Mouse (Mus musculus) neural tube, embryonic 12.5 days (tissue): Measurements from ENCODE around the gene Syt2. TPM values are rescaled to one million over a fixed set of nuclear protein-coding genes. Genes with fewer than 3 reads are reported as not detected.

Experiments used
- ATAC-seq: fragments of 200-750 bp; cut with Nextera tagmentation; 2 replicates; pipeline ENCODE4 v1.8.0; 2017; ENCODE audit warnings: low read depth, mild to moderate bottlenecking, moderate TSS enrichment, moderate library complexity; ENCODE audit not compliant: low FRiP score
- H3K27ac ChIP-seq: fragments of 300-500 bp; sonication (generic); 2 replicates; pipeline ENCODE4 v1.5.1; 2016
- H3K27me3 ChIP-seq: fragments of 300-500 bp; sonication (generic); replicated peaks from 2 replicates; pipeline ENCODE4 v1.6.1; 2016; ENCODE audit warnings: mild to moderate bottlenecking
- H3K36me3 ChIP-seq: fragments of 300-500 bp; sonication (generic); 2 replicates; pipeline ENCODE4 v1.6.1; 2016; ENCODE audit warnings: mild to moderate bottlenecking
- H3K4me1 ChIP-seq: fragments of 300-500 bp; sonication (generic); 2 replicates; pipeline ENCODE4 v1.6.1; 2016
- H3K4me2 ChIP-seq: fragments of 300-500 bp; sonication (generic); replicated peaks from 2 replicates; pipeline ENCODE4 v1.6.1; 2016; ENCODE audit warnings: mild to moderate bottlenecking
- H3K4me3 ChIP-seq: fragments of 300-500 bp; sonication (generic); 2 replicates; pipeline ENCODE4 v1.5.1; 2016
- H3K9ac ChIP-seq: fragments of 300-500 bp; sonication (generic); 2 replicates; pipeline ENCODE4 v1.6.1; 2016; ENCODE audit warnings: mild to moderate bottlenecking
- H3K9me3 ChIP-seq: fragments of 300-500 bp; sonication (generic); 2 replicates; pipeline ENCODE4 v1.6.1; 2016; ENCODE audit warnings: mild to moderate bottlenecking
- WGBS: fragments of 180-500 bp; shearing (Covaris S2); methylation state at CpG from one replicate; pipeline ENCODE4 v1.1.7; 2016; 5-methylcytosine and 5-hydroxymethylcytosine counted together
- polyA plus RNA-seq: library from polyadenylated mRNA; unstranded; fragments of >200 nt; fragmentation: Nextera tagmentation; extraction: Ambion mirVana; gene quantifications from 2 replicates; pipeline ENCODE4 v1.2.1, GENCODE M21; 2016

Syt2 gene
- 7.8 and 9.8 TPM in 2 replicates for polyA plus RNA-seq

GRCm38 (mm10) chr1:134646261-134646962 is at the start of gene Syt2:
TSS of gene Syt2 (plus strand) at chr1:134646677.
- peak within 1 kb of the TSS; percentile 43 for H3K4me3 ChIP-seq
- no peak within 1 kb of the TSS for H3K27ac ChIP-seq
- peaks cover 14% of the 10 kb centered on the region for H3K4me1 ChIP-seq
- H3K27me3 ChIP-seq, result peaks cover 65% of the 10 kb centered on the region
- WGBS, result under 1% methylated on average over 62 of the region's 63 CpGs
- peak within 1 kb of the TSS; percentile 49 for H3K9ac ChIP-seq
- peak; percentile 61 for ATAC-seq
- no peaks in the 10 kb centered on the region for H3K9me3 ChIP-seq
- no peaks in the 10 kb centered on the region for H3K36me3 ChIP-seq
- H3K4me2 ChIP-seq, result peak within 1 kb of the TSS; percentile 86

- Histone ChIP-seq H3K4me2 (no peak overlapping the region), H3K4me3 (no peak overlapping the region), H3K27me3 (no peaks in the 10 kb centered on the region), H3K27ac (no peak overlapping the region), H3K9ac (no peak overlapping the region), H3K9me3 (no peaks in the 10 kb centered on the region), H3K36me3 (peaks cover 76% of the 10 kb centered on the region), H3K4me1 (no peaks in the 10 kb centered on the region)
- 94% methylated on average over 9 of the region's 9 CpGs for WGBS
- ATAC-seq, result no peak
Measured at GRCm38 (mm10) chr1:134597339-134598054, 49.0 kb upstream of the Syt2 start.

GRCm38 (mm10) chr1:134604086-134604485 is 42.4 kb upstream of the Syt2 start:
- Histone ChIP-seq H3K36me3 (peaks cover 72% of the 10 kb centered on the region), H3K9ac (no peak overlapping the region), H3K4me3 (no peak overlapping the region), H3K4me1 (no peaks in the 10 kb centered on the region), H3K4me2 (no peak overlapping the region), H3K27me3 (no peaks in the 10 kb centered on the region), H3K9me3 (no peaks in the 10 kb centered on the region), H3K27ac (no peak overlapping the region)
- no peak for ATAC-seq
- 100% methylated on average over 2 of the region's 2 CpGs for WGBS

- Histone ChIP-seq H3K9me3 (no peaks in the 10 kb centered on the region), H3K9ac (no peak overlapping the region), H3K27me3 (no peaks in the 10 kb centered on the region), H3K27ac (no peak overlapping the region), H3K36me3 (peaks cover 69% of the 10 kb centered on the region), H3K4me1 (no peaks in the 10 kb centered on the region), H3K4me2 (no peak overlapping the region), H3K4me3 (no peak overlapping the region)
- no peak for ATAC-seq
- 88% methylated on average over 8 of the region's 8 CpGs for WGBS
Measured at GRCm38 (mm10) chr1:134605670-134606069, 40.8 kb upstream of the Syt2 start.

- WGBS, result 97% methylated on average over 2 of the region's 2 CpGs
- Histone ChIP-seq H3K27me3 (no peaks in the 10 kb centered on the region), H3K4me1 (no peaks in the 10 kb centered on the region), H3K36me3 (peaks cover 67% of the 10 kb centered on the region), H3K9ac (no peak overlapping the region), H3K4me3 (no peak overlapping the region), H3K9me3 (no peaks in the 10 kb centered on the region), H3K4me2 (no peak overlapping the region), H3K27ac (no peak overlapping the region)
- no peak for ATAC-seq
Measured at GRCm38 (mm10) chr1:134606381-134606780, 40.1 kb upstream of the Syt2 start.

GRCm38 (mm10) chr1:134607279-134607678 is 39.2 kb upstream of the Syt2 start:
- H3K4me2 ChIP-seq, result no peak overlapping the region
- H3K27ac ChIP-seq, result no peak overlapping the region
- no peak overlapping the region for H3K4me3 ChIP-seq
- H3K36me3 ChIP-seq, result peaks cover 66% of the 10 kb centered on the region
- no peak for ATAC-seq
- H3K4me1 ChIP-seq, result no peaks in the 10 kb centered on the region
- 73% methylated on average over 1 of the region's 1 CpGs for WGBS
- no peaks in the 10 kb centered on the region for H3K9me3 ChIP-seq
- no peak overlapping the region for H3K9ac ChIP-seq
- H3K27me3 ChIP-seq, result no peaks in the 10 kb centered on the region

- WGBS, result 27% methylated on average over 4 of the region's 4 CpGs
- H3K27me3 ChIP-seq, result no peaks in the 10 kb centered on the region
Measured at GRCm38 (mm10) chr1:134609172-134609571, 37.3 kb upstream of the Syt2 start.

GRCm38 (mm10) chr1:134614554-134614953 is 31.9 kb upstream of the Syt2 start:
- 97% methylated on average over 5 of the region's 5 CpGs for WGBS
- H3K36me3 ChIP-seq, result peaks cover 71% of the 10 kb centered on the region

More at GRCm38 (mm10) chr1:134609172-134609571, 37.3 kb upstream of the Syt2 start:
- H3K4me1 ChIP-seq, result no peaks in the 10 kb centered on the region
- no peaks in the 10 kb centered on the region for H3K9me3 ChIP-seq
- H3K9ac ChIP-seq, result no peak overlapping the region
- H3K36me3 ChIP-seq, result peaks cover 73% of the 10 kb centered on the region
- no peak for ATAC-seq
- no peak overlapping the region for H3K4me2 ChIP-seq
- no peak overlapping the region for H3K4me3 ChIP-seq
- H3K27ac ChIP-seq, result no peak overlapping the region

GRCm38 (mm10) chr1:134614988-134615387 is 31.5 kb upstream of the Syt2 start:
- WGBS, result 97% methylated on average over 2 of the region's 2 CpGs
- H3K36me3 ChIP-seq, result peaks cover 75% of the 10 kb centered on the region
- no peak for ATAC-seq

More at GRCm38 (mm10) chr1:134614554-134614953, 31.9 kb upstream of the Syt2 start:
- H3K9me3 ChIP-seq, result no peaks in the 10 kb centered on the region
- H3K4me1 ChIP-seq, result no peaks in the 10 kb centered on the region
- H3K4me2 ChIP-seq, result no peak overlapping the region
- no peak overlapping the region for H3K4me3 ChIP-seq
- no peak overlapping the region for H3K27ac ChIP-seq
- ATAC-seq, result no peak
- H3K9ac ChIP-seq, result no peak overlapping the region
- H3K27me3 ChIP-seq, result no peaks in the 10 kb centered on the region

GRCm38 (mm10) chr1:134617656-134618055 is 28.8 kb upstream of the Syt2 start:
- Histone ChIP-seq H3K9me3 (no peaks in the 10 kb centered on the region), H3K27me3 (no peaks in the 10 kb centered on the region), H3K4me3 (no peak overlapping the region), H3K36me3 (peaks cover 84% of the 10 kb centered on the region), H3K4me1 (no peaks in the 10 kb centered on the region), H3K4me2 (no peak overlapping the region), H3K9ac (no peak overlapping the region), H3K27ac (no peak overlapping the region)
- no peak for ATAC-seq
- 88% methylated on average over 9 of the region's 9 CpGs for WGBS

More at GRCm38 (mm10) chr1:134614988-134615387, 31.5 kb upstream of the Syt2 start:
- H3K9ac ChIP-seq, result no peak overlapping the region
- no peaks in the 10 kb centered on the region for H3K4me1 ChIP-seq
- no peak overlapping the region for H3K4me2 ChIP-seq
- H3K27me3 ChIP-seq, result no peaks in the 10 kb centered on the region
- H3K9me3 ChIP-seq, result no peaks in the 10 kb centered on the region
- no peak overlapping the region for H3K27ac ChIP-seq
- no peak overlapping the region for H3K4me3 ChIP-seq

GRCm38 (mm10) chr1:134625325-134625724 is 21.2 kb upstream of the Syt2 start:
- no peak for ATAC-seq
- WGBS, result 91% methylated on average over 4 of the region's 4 CpGs
- Histone ChIP-seq H3K4me2 (no peak overlapping the region), H3K4me3 (no peak overlapping the region), H3K27me3 (no peaks in the 10 kb centered on the region), H3K27ac (no peak overlapping the region), H3K4me1 (no peaks in the 10 kb centered on the region), H3K9me3 (no peaks in the 10 kb centered on the region), H3K36me3 (peaks cover 91% of the 10 kb centered on the region), H3K9ac (no peak overlapping the region)

GRCm38 (mm10) chr1:134629455-134629854 is 17.0 kb upstream of the Syt2 start:
- 94% methylated on average over 10 of the region's 10 CpGs for WGBS
- Histone ChIP-seq H3K36me3 (peaks cover 94% of the 10 kb centered on the region), H3K27me3 (no peaks in the 10 kb centered on the region), H3K27ac (no peak overlapping the region), H3K4me2 (no peak overlapping the region), H3K9me3 (no peaks in the 10 kb centered on the region), H3K4me1 (no peaks in the 10 kb centered on the region), H3K4me3 (no peak overlapping the region), H3K9ac (no peak overlapping the region)
- no peak for ATAC-seq
